ENCODE assay signal across 27 mouse cellular contexts in the genomic region with DNA sequence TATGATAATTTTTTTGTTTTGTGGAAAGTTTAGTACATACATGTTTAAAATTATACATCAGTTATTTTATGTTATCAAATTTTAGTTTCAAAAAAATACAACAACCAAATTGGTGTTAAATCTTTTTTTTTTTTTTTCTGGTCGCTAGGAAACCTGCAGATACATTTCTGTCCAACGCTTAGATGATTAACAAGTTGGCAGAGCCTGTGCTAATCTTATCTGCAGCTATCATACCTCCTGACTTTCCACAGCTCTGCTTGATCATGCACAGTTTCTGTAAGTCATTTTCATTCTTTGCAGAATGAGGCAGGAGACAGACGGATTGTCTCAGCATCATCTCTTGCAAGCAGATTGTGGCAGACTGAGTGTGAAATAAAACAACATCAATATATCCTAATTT.
A peak's percentile ranks its signal among the peaks of the same experiment; 100 is the strongest.
DNase-seq lines count a peak whose midpoint lies in the region; ATAC-seq and TF ChIP-seq lines count a peak whose summit lies in the region.
"Had no signal": no experiment of that assay in that cellular context is flagged by ENCODE, and none has a peak within 500 bp of the region (broad histone marks: within the 10 kb centered on the region; RNA-seq: fewer than 3 reads in every experiment).

No protein-coding gene starts in this region.

- no peaks in the 10 kb centered on the region for H3K79me2 ChIP-seq in MEL (ENCODE audit: control insufficient read depth, insufficient read depth, low read length, poor library complexity)

- peaks cover 3% of the 10 kb centered on the region; the same call in 1 of the 2 replicates for H3K36me3 ChIP-seq in liver, embryonic 16.5 days (ENCODE audit: control insufficient read depth, insufficient read depth)
- peaks cover 9% of the 10 kb centered on the region for H3K36me3 ChIP-seq in liver, postnatal 0 days (replicated peaks; ENCODE audit: insufficient read depth, low read length)
- H3K36me3 ChIP-seq in MEL (ENCODE audit: control insufficient read depth in 1 of 2, insufficient read depth in 2 of 2, low read length in 2 of 2): peaks cover 0 to 9% of the 10 kb centered on the region in 2 experiments; a peak in 2 of 4 replicates
- peaks cover 3% of the 10 kb centered on the region; the same call in 1 of the 2 replicates for H3K36me3 ChIP-seq in thymus, adult 2 months (ENCODE audit: control insufficient read depth, insufficient read depth, low read length)
- H3K36me3 ChIP-seq: hindbrain, embryonic 12.5 days; intestine, embryonic 15.5 days; limb, embryonic 12.5 days; lung, embryonic 15.5 days; midbrain, embryonic 12.5 days; neural tube, embryonic 12.5 days; stomach, embryonic 15.5 days had no signal

- no peaks in the 10 kb centered on the region for H3K27me3 ChIP-seq in liver, embryonic 16.5 days (ENCODE audit: control insufficient read depth, insufficient read depth, low read depth, low read length)
- H3K27me3 ChIP-seq in liver, postnatal 0 days (ENCODE audit: insufficient read depth, low read length): no peaks in the 10 kb centered on the region
- no peaks in the 10 kb centered on the region for H3K27me3 ChIP-seq in MEL (ENCODE audit: control insufficient read depth in 1 of 2, insufficient read depth in 2 of 2, low read length in 2 of 2)
- H3K27me3 ChIP-seq in thymus, adult 2 months (ENCODE audit: control insufficient read depth, insufficient read depth, low read length): no peaks in the 10 kb centered on the region
- H3K27me3 ChIP-seq: hindbrain, embryonic 12.5 days; intestine, embryonic 15.5 days; limb, embryonic 12.5 days; lung, embryonic 15.5 days; midbrain, embryonic 12.5 days; neural tube, embryonic 12.5 days; stomach, embryonic 15.5 days had no signal

- no peak overlapping the region for H3K4me2 ChIP-seq in liver, embryonic 16.5 days (ENCODE audit: low read depth, low read length)
- H3K4me2 ChIP-seq in liver, postnatal 0 days (ENCODE audit: low read depth, low read length): no peak overlapping the region
- H3K4me2 ChIP-seq: hindbrain, embryonic 12.5 days; intestine, embryonic 15.5 days; limb, embryonic 12.5 days; lung, embryonic 15.5 days; midbrain, embryonic 12.5 days; neural tube, embryonic 12.5 days; stomach, embryonic 15.5 days had no signal

- H3K9me3 ChIP-seq in liver, embryonic 16.5 days (replicated peaks; ENCODE audit: control insufficient read depth, low read length): no peaks in the 10 kb centered on the region
- no peaks in the 10 kb centered on the region for H3K9me3 ChIP-seq in liver, postnatal 0 days (ENCODE audit: low read length)
- H3K9me3 ChIP-seq in MEL (replicated peaks; ENCODE audit: insufficient read depth, low read length): no peaks in the 10 kb centered on the region
- H3K9me3 ChIP-seq: hindbrain, embryonic 12.5 days; intestine, embryonic 15.5 days; limb, embryonic 12.5 days; lung, embryonic 15.5 days; midbrain, embryonic 12.5 days; neural tube, embryonic 12.5 days; stomach, embryonic 15.5 days had no signal

- TF ChIP-seq EP300 in liver, postnatal 0 days (IDR thresholded peaks at IDR 0.05; ENCODE audit: low read depth): no peak
- TF ChIP-seq EP300 in MEL (IDR thresholded peaks at IDR 0.05; ENCODE audit: low read depth in 1 of 2, low read length in 2 of 2): peak; percentile 46 to 54; a peak in 3 of 4 replicates

- peak; percentile 10 for DNase-seq in layer of hippocampus, adult 11-12 months (ENCODE audit: low spot score)
- no peak for DNase-seq in layer of hippocampus, postnatal 25 days (ENCODE audit: extremely low spot score in 1 of 2, low spot score in 1 of 2)
- no peak for DNase-seq in liver, postnatal 0 days
- DNase-seq in MEL (ENCODE audit: low read depth, low spot score): peak; percentile 36
- DNase-seq in kidney, adult 9 months: no peak
- DNase-seq in thymus, adult 2 months: no peak
- DNase-seq: adrenal gland, adult 8-10 months; cerebellum, adult 11 months; cerebellum, adult 9-10 months; cerebellum, postnatal 36 days; kidney, adult 2 months; kidney, postnatal 4 days; thymus, postnatal 25 days had no signal

- no peak overlapping the region for H3K27ac ChIP-seq in liver, embryonic 16.5 days (ENCODE audit: low read length)
- no peak overlapping the region for H3K27ac ChIP-seq in liver, postnatal 0 days (ENCODE audit: low read depth)
- H3K27ac ChIP-seq in MEL (ENCODE audit: control insufficient read depth, low read depth, low read length): no peak overlapping the region
- no peak overlapping the region for H3K27ac ChIP-seq in thymus, adult 2 months (ENCODE audit: control insufficient read depth, insufficient read depth, low read length)
- H3K27ac ChIP-seq: hindbrain, embryonic 12.5 days; hindbrain, postnatal 0 days; intestine, embryonic 15.5 days; kidney, postnatal 0 days; limb, embryonic 12.5 days; lung, embryonic 15.5 days; midbrain, embryonic 12.5 days; neural tube, embryonic 12.5 days; stomach, embryonic 15.5 days had no signal

- no peak for TF ChIP-seq CTCF in liver, postnatal 0 days (IDR thresholded peaks at IDR 0.05; ENCODE audit: low read depth)
- no peak for TF ChIP-seq CTCF in MEL (IDR thresholded peaks at IDR 0.05 in 2 of 3, conservative IDR thresholded peaks at IDR 0.05 in 1 of 3; ENCODE audit: control insufficient read depth in 1 of 3, insufficient read depth in 1 of 3, low read depth in 2 of 3, low read length in 3 of 3, poor library complexity in 1 of 3, severe bottlenecking in 1 of 3)
- no peak for TF ChIP-seq CTCF in thymus, adult 2 months (IDR thresholded peaks at IDR 0.05; ENCODE audit: borderline replicate concordance, control insufficient read depth, extremely low read depth, insufficient read depth, low read length, poor library complexity)

- TF ChIP-seq POLR2A in MEL (IDR thresholded peaks at IDR 0.05; ENCODE audit: control insufficient read depth in 1 of 2, insufficient read depth in 1 of 2, low read depth in 1 of 2, low read length in 2 of 2, poor library complexity in 1 of 2): no peak
- no peak for TF ChIP-seq POLR2A in thymus, adult 2 months (IDR thresholded peaks at IDR 0.05; ENCODE audit: control insufficient read depth, extremely low read depth, insufficient read depth, low read length, poor library complexity)

- H3K4me1 ChIP-seq in liver, embryonic 16.5 days (ENCODE audit: control insufficient read depth, low read depth, low read length): peaks cover 6% of the 10 kb centered on the region
- H3K4me1 ChIP-seq in liver, postnatal 0 days (ENCODE audit: insufficient read depth): no peaks in the 10 kb centered on the region
- H3K4me1 ChIP-seq in MEL (ENCODE audit: control insufficient read depth in 1 of 2, insufficient read depth in 2 of 2, low read length in 2 of 2): peaks cover 4 to 7% of the 10 kb centered on the region in 2 experiments
- peaks cover 11% of the 10 kb centered on the region for H3K4me1 ChIP-seq in thymus, adult 2 months (replicated peaks; ENCODE audit: control insufficient read depth, insufficient read depth, low read length)
- H3K4me1 ChIP-seq: hindbrain, embryonic 12.5 days; intestine, embryonic 15.5 days; limb, embryonic 12.5 days; lung, embryonic 15.5 days; midbrain, embryonic 12.5 days; neural tube, embryonic 12.5 days; stomach, embryonic 15.5 days had no signal

- H3K4me3 ChIP-seq in liver, embryonic 16.5 days (ENCODE audit: low read depth, low read length): no peak overlapping the region
- no peak overlapping the region for H3K4me3 ChIP-seq in liver, postnatal 0 days (ENCODE audit: low read depth, low read length)
- H3K4me3 ChIP-seq in MEL (ENCODE audit: control insufficient read depth in 1 of 2, insufficient read depth in 1 of 2, low read depth in 2 of 2, low read length in 2 of 2): no peak overlapping the region
- H3K4me3 ChIP-seq in thymus, adult 2 months (ENCODE audit: control insufficient read depth, insufficient read depth, low read length): no peak overlapping the region
- H3K4me3 ChIP-seq: hindbrain, embryonic 12.5 days; intestine, embryonic 15.5 days; limb, embryonic 12.5 days; lung, embryonic 15.5 days; midbrain, embryonic 12.5 days; myocyte; neural tube, embryonic 12.5 days; stomach, embryonic 15.5 days had no signal

- 24% methylated on average over 3 of the region's 3 CpGs for WGBS in liver, embryonic 16.5 days (ENCODE audit: insufficient replicate concordance)
- 49% methylated on average over 3 of the region's 3 CpGs for WGBS in liver, postnatal 0 days (ENCODE audit: insufficient replicate concordance)
- 85% methylated on average over 3 of the region's 3 CpGs for WGBS in thymus, adult 2 months

- no peak overlapping the region for H3K9ac ChIP-seq in liver, embryonic 16.5 days (ENCODE audit: low read depth, low read length)
- no peak overlapping the region for H3K9ac ChIP-seq in liver, postnatal 0 days (replicated peaks)
- no peak overlapping the region for H3K9ac ChIP-seq in MEL (ENCODE audit: control insufficient read depth, low read depth, low read length, poor library complexity, severe bottlenecking)
- H3K9ac ChIP-seq: hindbrain, embryonic 12.5 days; intestine, embryonic 15.5 days; limb, embryonic 12.5 days; lung, embryonic 15.5 days; midbrain, embryonic 12.5 days; neural tube, embryonic 12.5 days; stomach, embryonic 15.5 days had no signal

- ATAC-seq in liver, embryonic 16.5 days (ENCODE audit: low read depth): peak; percentile 50; the same call in 1 of the 2 replicates
- ATAC-seq in liver, postnatal 0 days: no peak
- ATAC-seq in megakaryocyte-erythroid progenitor cell, adult 5-6 weeks (replicated peaks; ENCODE audit: low FRiP score, low TSS enrichment, poor library complexity, severe bottlenecking): peak; percentile 89
- ATAC-seq: activated CD4-positive, CD25-positive, alpha-beta regulatory T cell, adult 4 months; forebrain, embryonic 14.5 days; hindbrain, postnatal 0 days; intestine, embryonic 15.5 days had no signal

- no peak for TF ChIP-seq RAD21 in MEL (IDR thresholded peaks at IDR 0.05; ENCODE audit: low read depth, low read length)

TF ChIP-seq in MEL, 35 proteins besides CTCF, POLR2A, EP300 and RAD21 (continues in another document):
- TF ChIP-seq UBTF (IDR thresholded peaks at IDR 0.05; ENCODE audit: borderline replicate concordance, insufficient read depth, low read depth, low read length) (no peak), ETS1 (IDR thresholded peaks at IDR 0.05; ENCODE audit: low read depth, low read length) (0 out of 2 replicates have a peak, but pooled peaks have one; percentile 19), GATA1 (IDR thresholded peaks at IDR 0.05; ENCODE audit: low read depth, low read length) (peak; percentile 72), TCF12 (IDR thresholded peaks at IDR 0.05; ENCODE audit: low read depth, low read length) (0 out of 2 replicates have a peak, but pooled peaks have one; percentile 20), MAFK (IDR thresholded peaks at IDR 0.05; ENCODE audit: borderline replicate concordance, low read depth, low read length) (no peak), BHLHE40 (IDR thresholded peaks at IDR 0.05; ENCODE audit: borderline replicate concordance, low read depth, low read length) (no peak), NRF1 (IDR thresholded peaks at IDR 0.05; ENCODE audit: insufficient read depth, low read depth, low read length, poor library complexity, severe bottlenecking) (no peak), SIN3A (IDR thresholded peaks at IDR 0.05; ENCODE audit: low read length) (no peak), ZNF384 (IDR thresholded peaks at IDR 0.05; ENCODE audit: low read depth, low read length) (peak; percentile 90), GABPA (IDR thresholded peaks at IDR 0.05; ENCODE audit: low read depth, low read length) (no peak), USF1 (IDR thresholded peaks at IDR 0.05; ENCODE audit: low read depth, low read length) (no peak)

Comparison
In these comparisons a context has a peak if more than half of its experiments do, and no peak if none do; other contexts are left out.
1. DNase-seq: peak in layer of hippocampus, adult 11-12 months (single experiment) and MEL (single experiment); none in layer of hippocampus, postnatal 25 days (0 of 2), liver, postnatal 0 days (single experiment), kidney, adult 9 months (single experiment) and thymus, adult 2 months (single experiment).